Mouse (Mus musculus) WW6 (cell line): ENCODE data around the gene Enox1.
A peak's percentile ranks its signal among the peaks of the same experiment; 100 is the strongest.
"Not testable (repeated sequence)": the region's sequence is repeated elsewhere in the genome, so short reads cannot be mapped to it uniquely, and the experiment has no call there.

Experiments used
- DNase-seq: peaks from one replicate; pipeline ENCODE4 v3.0.0-alpha.2; 2013; ENCODE audit warnings: low read depth, low spot score

Enox1 gene

DNA sequence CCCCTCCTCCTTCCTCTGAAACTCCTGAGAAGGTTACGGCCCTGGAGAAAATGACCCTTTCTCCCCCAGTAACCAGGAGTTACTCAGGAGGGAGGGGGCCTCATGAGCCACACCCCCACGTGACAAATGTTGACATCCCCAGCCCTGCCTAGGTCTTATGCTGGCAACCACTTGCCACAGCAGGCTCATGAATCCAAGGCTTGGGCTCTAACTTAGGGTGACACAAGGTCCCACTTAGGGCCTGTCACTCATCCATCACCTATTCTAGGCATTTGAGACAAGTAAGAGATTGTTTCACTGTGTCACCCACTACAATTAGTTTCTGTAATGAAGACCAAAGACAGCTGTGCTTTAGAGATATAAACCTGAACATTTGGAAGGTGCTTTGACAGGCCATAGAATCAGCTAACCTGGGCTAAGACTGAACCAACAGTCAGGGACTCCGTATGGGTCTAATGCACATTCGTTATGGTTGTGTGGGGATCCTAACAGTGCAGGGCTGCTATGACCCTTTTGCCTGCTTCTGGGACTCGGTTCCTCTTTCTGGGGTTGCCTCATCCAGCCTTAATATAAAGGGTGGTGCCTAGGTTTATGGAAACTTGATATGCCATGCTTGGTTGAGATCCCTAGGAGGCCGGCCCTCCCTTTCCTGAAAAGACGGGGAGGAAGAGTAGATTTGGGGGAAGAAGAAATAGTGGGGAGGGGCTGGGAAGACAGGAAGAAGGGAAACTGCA is 354.7 kb downstream of the Enox1 start:
- no peak for DNase-seq

- no peak for DNase-seq
These were observed 361.5 kb downstream of the Enox1 start for GRCm38 (mm10) chr14:77518017-77518416.

DNA sequence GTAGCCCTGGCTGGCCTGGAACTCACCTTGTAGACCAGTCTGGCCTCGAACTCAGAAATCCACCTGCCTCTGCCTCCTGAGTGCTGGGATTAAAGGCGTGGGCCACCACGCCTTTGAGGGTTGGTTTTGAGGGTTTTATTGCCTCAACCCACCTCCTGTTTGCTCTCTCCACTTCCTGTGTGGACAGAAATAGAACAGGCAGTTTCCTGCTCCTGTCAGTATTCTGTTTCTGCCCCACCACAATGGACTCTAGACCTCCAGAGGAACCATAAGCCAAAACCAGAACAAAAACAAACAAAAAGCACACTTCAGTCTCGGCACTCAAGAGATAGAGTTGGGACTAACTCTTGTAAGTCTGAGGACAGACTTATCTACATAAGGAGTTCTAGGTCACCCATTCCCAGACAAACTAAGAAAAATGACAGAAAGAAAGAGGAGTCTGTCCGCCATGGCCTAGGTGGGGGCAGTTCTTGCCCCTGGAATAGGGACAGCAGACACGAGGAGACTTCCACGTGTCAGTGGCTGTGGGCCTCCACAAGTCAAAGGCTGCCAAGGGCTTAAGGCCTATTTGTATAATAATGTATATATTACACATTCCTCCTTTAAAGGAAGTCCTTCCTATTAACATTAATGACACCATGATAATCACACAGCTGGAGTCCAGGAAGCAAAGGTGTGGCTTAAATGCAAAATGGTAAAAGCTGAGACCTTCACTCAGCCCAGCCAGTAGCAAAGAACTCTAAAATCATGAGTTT is 362.6 kb downstream of the Enox1 start:
- DNase-seq = peak; percentile 56

- peak; percentile 52 for DNase-seq
These were observed 363.1 kb downstream of the Enox1 start for GRCm38 (mm10) chr14:77519701-77520100.

- no peak for DNase-seq
These were observed 367.7 kb downstream of the Enox1 start for GRCm38 (mm10) chr14:77524303-77524702.

GRCm38 (mm10) chr14:77526262-77526661 is 369.7 kb downstream of the Enox1 start:
- no peak for DNase-seq

GRCm38 (mm10) chr14:77529201-77529600 is 372.6 kb downstream of the Enox1 start:
- DNase-seq = no peak

GRCm38 (mm10) chr14:77529621-77530020 is 373.1 kb downstream of the Enox1 start:
- DNase-seq = no peak

GRCm38 (mm10) chr14:77533638-77534037 is 377.1 kb downstream of the Enox1 start:
- DNase-seq = peak; percentile 33

GRCm38 (mm10) chr14:77534120-77534519 is 377.6 kb downstream of the Enox1 start:
- no peak for DNase-seq

DNA sequence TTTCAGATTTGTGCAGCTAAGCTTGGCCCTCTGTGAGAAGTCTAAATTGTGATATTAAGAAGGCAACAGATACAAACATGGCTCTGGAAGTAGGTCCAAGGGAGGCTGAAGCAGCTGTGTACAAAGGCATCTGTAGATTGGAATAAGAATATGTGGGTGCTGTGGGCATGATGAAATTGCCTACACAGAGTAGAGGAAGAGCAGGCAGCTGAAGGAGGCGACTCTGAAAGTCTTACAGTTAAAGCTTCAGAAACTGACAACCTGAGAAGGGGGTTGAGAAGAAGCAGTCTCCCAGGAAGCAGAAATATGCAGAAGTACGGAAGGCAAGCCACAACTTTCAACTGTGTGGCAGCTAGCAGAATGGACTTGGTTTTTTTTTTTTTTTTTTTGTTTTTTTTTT is 380.0 kb downstream of the Enox1 start:
- no peak for DNase-seq

GRCm38 (mm10) chr14:77539563-77539962 is 383.0 kb downstream of the Enox1 start:
- not testable (repeated sequence) for DNase-seq

GRCm38 (mm10) chr14:77541925-77542324 is 385.4 kb downstream of the Enox1 start:
- DNase-seq = no peak

- no peak for DNase-seq
These were observed 390.1 kb downstream of the Enox1 start for GRCm38 (mm10) chr14:77546531-77547274.

- no peak for DNase-seq
These were observed 390.8 kb downstream of the Enox1 start for GRCm38 (mm10) chr14:77547351-77547750.

DNA sequence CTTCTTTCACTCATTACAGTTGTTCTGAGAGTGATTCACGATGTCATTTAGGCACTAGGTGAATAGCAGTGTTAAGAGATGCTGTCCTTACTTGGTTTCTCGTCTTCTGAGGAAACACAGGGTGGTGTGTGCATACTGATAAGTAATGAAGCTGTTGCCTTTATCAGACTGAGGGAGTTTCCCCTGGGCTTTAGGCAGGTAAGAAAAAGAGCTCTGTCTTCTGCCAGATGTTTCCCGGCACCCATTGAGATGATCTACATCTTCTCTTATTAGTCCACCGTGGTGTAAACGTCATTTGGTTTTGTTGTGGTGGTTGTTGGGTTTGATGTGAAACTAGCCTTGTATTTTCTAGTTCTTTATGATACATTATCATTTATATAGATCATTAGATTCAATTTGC is 392.4 kb downstream of the Enox1 start:
- DNase-seq = no peak

- DNase-seq = no peak
These were observed 401.0 kb downstream of the Enox1 start for GRCm38 (mm10) chr14:77557446-77558070.

DNA sequence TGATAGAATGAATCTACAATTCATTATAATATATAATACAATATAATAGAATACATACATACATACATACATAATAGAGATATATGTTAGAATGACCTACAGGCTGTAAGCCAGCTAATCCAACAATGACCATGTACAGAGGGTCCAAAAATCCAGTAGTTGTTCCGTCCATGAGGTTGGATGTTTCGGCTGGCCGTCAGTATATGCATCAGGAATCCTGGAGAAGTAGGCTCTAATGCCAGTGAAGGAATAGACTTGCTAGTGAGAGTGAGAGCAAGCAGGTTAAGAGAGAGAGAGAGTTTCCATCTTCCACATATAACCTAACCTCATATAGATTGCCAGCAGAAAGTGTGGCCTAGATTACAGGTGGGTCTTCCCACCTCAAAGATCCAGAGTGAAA is 402.3 kb downstream of the Enox1 start:
- no peak for DNase-seq

GRCm38 (mm10) chr14:77559792-77560191 is 403.2 kb downstream of the Enox1 start:
- no peak for DNase-seq

DNA sequence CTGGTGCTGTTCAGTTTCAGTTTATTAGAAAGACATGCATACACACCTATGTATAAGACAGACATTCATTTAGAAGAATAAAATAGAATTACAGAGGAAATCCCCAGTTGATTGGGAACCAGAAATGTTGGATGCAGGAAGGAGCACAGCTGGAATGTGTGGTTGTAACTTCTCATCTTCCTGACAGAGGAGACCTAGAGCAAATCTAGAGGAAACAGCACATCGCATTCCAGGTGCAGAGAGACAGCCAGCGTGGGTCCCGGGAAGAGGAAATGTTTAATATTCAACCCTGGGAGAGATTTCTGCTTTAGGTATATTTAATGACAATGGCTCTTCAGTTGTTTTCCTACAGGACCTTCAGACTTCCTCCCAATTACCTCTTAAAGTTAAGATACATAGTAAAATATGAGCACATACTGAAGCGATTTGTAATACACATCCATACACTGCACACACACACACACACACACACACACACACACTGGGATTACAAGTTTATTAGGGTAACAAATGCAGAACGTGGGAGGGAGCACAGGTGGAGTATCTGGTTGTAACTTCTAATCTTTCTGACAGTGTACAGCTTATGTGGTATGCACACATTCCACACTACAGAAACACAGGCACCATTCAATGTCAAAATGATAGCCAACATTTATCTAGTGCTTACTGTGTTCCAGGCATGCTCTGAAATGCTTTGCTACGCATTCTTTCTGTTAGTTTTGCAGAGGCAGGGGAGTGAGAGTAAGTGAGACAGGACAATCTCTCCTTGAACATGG is 405.4 kb downstream of the Enox1 start:
- no peak for DNase-seq

DNA sequence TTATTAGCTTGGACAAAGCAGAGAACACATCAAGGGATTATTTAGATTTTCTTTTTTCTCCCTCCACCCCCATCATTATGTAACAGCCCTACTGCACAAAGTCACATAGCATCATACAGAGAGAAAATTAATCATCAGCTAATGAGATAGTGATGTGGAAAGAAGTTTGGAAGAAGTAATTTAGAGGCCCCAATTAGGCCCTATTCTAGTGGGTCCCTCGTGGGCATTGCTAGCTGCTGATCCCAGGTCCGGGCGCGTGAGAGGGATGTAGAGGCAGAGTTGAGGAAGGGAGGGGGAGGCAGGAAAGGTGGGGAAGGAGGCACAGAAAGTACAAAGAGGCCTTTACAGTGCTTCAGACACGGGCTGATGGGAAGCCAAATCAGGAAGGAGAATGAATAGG is 407.4 kb downstream of the Enox1 start:
- DNase-seq = no peak
